Mouse (Mus musculus) embryonic facial prominence, embryonic 10.5 days (tissue): Measurements from ENCODE around the gene Foxk1. TPM values are rescaled to one million over a fixed set of nuclear protein-coding genes. Genes with fewer than 3 reads are reported as not detected.

Experiments used
- DNase-seq: peaks from one replicate; pipeline ENCODE4 v3.0.0-alpha.2; 2017; ENCODE audit warnings: low spot score
- H3K27ac ChIP-seq: fragments of 300-500 bp; sonication (generic); replicated peaks from 2 replicates; pipeline ENCODE4 v1.5.1; 2016; ENCODE audit warnings: mild to moderate bottlenecking
- H3K27me3 ChIP-seq: fragments of 300-500 bp; sonication (generic); replicated peaks from 2 replicates; pipeline ENCODE4 v1.6.1; 2016; ENCODE audit warnings: low read depth, mild to moderate bottlenecking; ENCODE audit not compliant: poor library complexity, severe bottlenecking
- H3K36me3 ChIP-seq: fragments of 300-500 bp; sonication (generic); replicated peaks from 2 replicates; pipeline ENCODE4 v1.6.1; 2016; ENCODE audit warnings: mild to moderate bottlenecking, moderate library complexity
- H3K4me1 ChIP-seq: fragments of 300-500 bp; sonication (generic); 2 replicates; pipeline ENCODE4 v1.6.1; 2016
- H3K4me3 ChIP-seq: fragments of 300-500 bp; sonication (generic); 2 replicates; pipeline ENCODE4 v1.5.1; 2016; ENCODE audit warnings: mild to moderate bottlenecking, moderate library complexity
- H3K9me3 ChIP-seq: fragments of 300-500 bp; sonication (generic); 2 replicates; pipeline ENCODE4 v1.6.1; 2016; ENCODE audit warnings: mild to moderate bottlenecking
- WGBS: fragments of 180-500 bp; shearing (Covaris S2); methylation state at CpG from one replicate; pipeline ENCODE4 v1.1.7; 2016; 5-methylcytosine and 5-hydroxymethylcytosine counted together
- polyA plus RNA-seq: library from polyadenylated mRNA; unstranded; fragments of >200 nt; fragmentation: Nextera tagmentation; extraction: Ambion mirVana; gene quantifications from 2 replicates; pipeline ENCODE4 v1.2.1, GENCODE M21; 2016

Foxk1 gene
- polyA plus RNA-seq, 1 experiment from 2014 or later, result 4.8 TPM

DNA sequence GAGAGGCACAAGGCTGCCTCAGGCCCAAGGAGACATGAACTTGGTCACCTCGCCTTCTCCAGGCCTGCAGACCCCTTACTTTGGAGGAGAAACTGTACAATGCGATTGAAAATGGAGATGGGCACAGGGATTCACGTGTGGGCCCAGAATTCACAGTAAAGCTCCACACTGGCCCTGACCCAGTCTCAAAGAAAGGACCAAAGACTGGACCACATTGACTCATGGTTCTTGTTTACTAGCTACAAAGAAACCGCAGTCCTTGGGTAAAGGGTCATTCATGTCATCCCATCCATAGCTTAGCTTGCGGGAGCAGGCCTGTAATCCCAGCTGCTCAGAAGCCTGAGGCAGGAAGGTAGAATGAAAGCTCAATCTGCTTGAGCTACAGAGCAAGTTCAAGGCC, 82.3 kb downstream of the Foxk1 start:
- no peaks in the 10 kb centered on the region for H3K9me3 ChIP-seq
- WGBS, result 88% methylated on average over 5 of the region's 5 CpGs

GRCm38 (mm10) chr5:142486654-142487053, 85.4 kb downstream of the Foxk1 start:
- WGBS, result 70% methylated on average over 9 of the region's 9 CpGs
- peaks cover 16% of the 10 kb centered on the region for H3K4me1 ChIP-seq
- no peaks in the 10 kb centered on the region for H3K27me3 ChIP-seq
- peak overlapping the region; percentile 26; the same call in 1 of the 2 replicates for H3K27ac ChIP-seq
- no peaks in the 10 kb centered on the region for H3K9me3 ChIP-seq
- H3K36me3 ChIP-seq, result no peaks in the 10 kb centered on the region
- DNase-seq, result no peak
- no peak overlapping the region for H3K4me3 ChIP-seq

More for the DNA sequence above, 82.3 kb downstream of the Foxk1 start:
- H3K36me3 ChIP-seq, result no peaks in the 10 kb centered on the region
- no peaks in the 10 kb centered on the region for H3K27me3 ChIP-seq
- no peak overlapping the region for H3K27ac ChIP-seq
- no peak for DNase-seq
- H3K4me1 ChIP-seq, result peaks cover 34% of the 10 kb centered on the region
- H3K4me3 ChIP-seq, result no peak overlapping the region

DNA sequence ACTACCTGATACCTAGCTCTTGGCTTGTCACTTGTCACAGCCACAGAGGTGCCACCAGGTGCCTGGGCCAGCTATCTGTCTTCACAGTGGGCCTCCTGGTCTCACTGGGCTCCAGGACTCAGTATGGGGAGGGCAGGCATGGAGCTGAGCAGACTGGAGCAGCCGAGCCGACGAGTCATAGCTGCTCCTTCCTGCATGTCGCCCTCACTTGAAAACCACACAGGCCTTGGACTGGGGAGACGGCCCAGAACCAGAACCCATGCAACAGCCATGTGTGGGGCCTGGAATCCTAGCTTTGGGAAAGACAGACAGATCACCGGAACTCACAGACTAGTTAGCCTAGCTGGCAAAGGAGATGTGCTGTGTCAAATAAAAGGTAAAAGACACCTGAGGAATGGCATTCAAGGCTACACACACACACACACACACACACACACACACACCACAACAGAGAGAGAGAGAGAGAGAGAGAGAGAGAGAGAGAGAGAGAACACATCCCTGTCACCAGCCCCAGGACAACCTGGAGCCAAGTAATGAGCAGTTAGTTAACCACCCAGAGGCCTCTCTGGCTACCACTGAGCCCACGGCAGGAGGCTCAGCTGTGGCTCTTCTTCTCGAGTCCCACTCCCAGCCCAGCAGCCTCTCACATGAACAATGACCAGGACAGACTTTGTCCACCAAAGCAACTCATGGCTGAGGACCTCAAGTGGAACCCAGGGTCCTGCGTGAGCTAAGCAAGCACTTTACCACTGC, 88.8 kb downstream of the Foxk1 start:
- no peaks in the 10 kb centered on the region; the same call in 1 of the 2 replicates for H3K27me3 ChIP-seq
- no peak overlapping the region for H3K27ac ChIP-seq
- H3K4me3 ChIP-seq, result no peak overlapping the region
- peaks cover 20% of the 10 kb centered on the region for H3K4me1 ChIP-seq
- DNase-seq, result no peak
- H3K9me3 ChIP-seq, result no peaks in the 10 kb centered on the region
- 75% methylated on average over 9 of the region's 9 CpGs for WGBS
- no peaks in the 10 kb centered on the region for H3K36me3 ChIP-seq

DNA sequence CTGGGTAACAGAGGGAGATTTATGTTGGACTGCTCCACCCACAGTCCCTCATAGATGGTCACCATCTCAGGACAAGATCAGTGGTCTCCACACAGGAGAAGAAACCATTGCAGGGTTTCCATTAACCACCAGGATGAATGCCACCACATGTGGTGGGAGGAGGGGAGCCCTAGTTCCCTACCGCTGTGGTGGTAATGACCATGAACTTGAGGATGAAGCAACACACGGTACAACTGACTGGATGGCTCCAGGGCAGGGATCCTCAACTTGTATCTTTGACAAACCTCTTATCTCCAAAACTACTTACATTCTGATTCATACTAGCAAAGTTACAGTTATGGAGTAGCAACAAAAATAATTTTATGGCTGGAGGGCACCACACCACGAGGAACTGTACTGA, 92.0 kb downstream of the Foxk1 start:
- 87% methylated on average over 3 of the region's 3 CpGs for WGBS

DNA sequence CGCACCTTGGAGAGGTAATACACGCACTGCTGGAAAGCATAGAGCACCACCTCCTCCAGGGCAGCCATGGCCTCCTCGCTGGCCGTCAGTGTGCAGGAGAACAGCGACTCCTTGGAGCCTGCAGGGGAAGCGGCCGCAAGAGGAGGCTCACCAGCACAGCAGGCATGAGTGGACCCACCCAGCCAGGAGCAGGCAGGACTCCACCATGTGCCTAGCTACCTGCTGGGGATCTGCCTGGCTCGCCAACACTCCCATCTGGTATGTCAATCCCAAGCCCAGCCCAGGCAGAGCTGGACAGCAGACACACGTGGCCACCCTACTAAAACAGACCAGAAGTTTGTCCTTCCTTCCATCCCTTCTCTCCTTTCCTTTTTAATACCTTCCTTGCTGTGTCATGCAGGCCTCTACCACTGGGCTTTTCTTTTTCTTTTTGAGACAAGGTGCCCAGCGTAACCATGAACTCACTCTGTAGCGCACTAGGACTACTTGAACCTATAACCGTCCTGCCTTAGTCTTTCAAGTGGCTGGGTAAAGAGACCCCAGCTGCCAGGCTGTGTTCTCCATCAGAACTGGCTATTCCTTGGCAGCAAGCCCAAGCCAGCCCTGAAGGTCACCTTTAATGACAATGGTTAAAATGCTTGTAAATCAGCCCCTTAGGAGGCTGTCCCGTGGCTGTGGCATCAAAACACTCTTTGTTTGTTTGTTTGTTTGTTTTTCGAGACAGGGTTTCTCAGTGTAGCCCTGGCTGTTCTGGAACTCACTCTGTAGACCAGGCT, 94.2 kb downstream of the Foxk1 start:
- 59% methylated on average over 14 of the region's 14 CpGs for WGBS
- no peak overlapping the region for H3K27ac ChIP-seq
- no peaks in the 10 kb centered on the region for H3K9me3 ChIP-seq

More for the DNA sequence above, 92.0 kb downstream of the Foxk1 start:
- H3K36me3 ChIP-seq, result no peaks in the 10 kb centered on the region
- no peak overlapping the region for H3K27ac ChIP-seq
- H3K27me3 ChIP-seq, result no peaks in the 10 kb centered on the region; the same call in 1 of the 2 replicates
- no peaks in the 10 kb centered on the region for H3K9me3 ChIP-seq
- DNase-seq, result no peak
- no peak overlapping the region for H3K4me3 ChIP-seq
- peaks cover 11% of the 10 kb centered on the region for H3K4me1 ChIP-seq

DNA sequence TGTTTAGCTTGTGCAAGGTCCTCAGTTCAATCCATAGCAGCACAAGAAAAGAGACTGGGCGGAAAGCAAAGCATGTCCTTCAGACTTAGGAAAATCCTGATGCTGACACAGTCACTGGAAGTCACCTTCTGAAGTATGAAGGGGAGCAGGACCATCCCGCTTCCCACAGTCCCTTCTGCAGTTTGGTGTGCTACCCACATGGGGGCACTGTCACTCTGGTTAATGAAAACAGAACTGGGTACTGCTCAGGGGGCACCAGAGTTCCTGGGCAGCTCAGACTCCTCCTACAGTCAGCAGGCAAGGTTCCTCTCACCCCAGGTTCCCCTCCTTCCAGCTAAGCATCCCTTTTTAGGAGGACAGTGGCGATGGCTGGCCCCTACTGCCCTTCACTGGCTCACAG, 97.7 kb downstream of the Foxk1 start:
- H3K36me3 ChIP-seq, result no peaks in the 10 kb centered on the region
- peak; percentile 61 for DNase-seq
- WGBS, result 36% methylated on average over 3 of the region's 3 CpGs
- H3K4me1 ChIP-seq, result peaks cover 23% of the 10 kb centered on the region
- H3K27me3 ChIP-seq, result no peaks in the 10 kb centered on the region; the same call in 1 of the 2 replicates
- H3K4me3 ChIP-seq, result no peak overlapping the region
- H3K27ac ChIP-seq, result no peak overlapping the region
- H3K9me3 ChIP-seq, result no peaks in the 10 kb centered on the region

More for the DNA sequence above, 94.2 kb downstream of the Foxk1 start:
- no peaks in the 10 kb centered on the region; the same call in 1 of the 2 replicates for H3K27me3 ChIP-seq
- no peaks in the 10 kb centered on the region for H3K36me3 ChIP-seq
- no peak for DNase-seq
- peaks cover 20% of the 10 kb centered on the region for H3K4me1 ChIP-seq
- H3K4me3 ChIP-seq, result no peak overlapping the region

DNA sequence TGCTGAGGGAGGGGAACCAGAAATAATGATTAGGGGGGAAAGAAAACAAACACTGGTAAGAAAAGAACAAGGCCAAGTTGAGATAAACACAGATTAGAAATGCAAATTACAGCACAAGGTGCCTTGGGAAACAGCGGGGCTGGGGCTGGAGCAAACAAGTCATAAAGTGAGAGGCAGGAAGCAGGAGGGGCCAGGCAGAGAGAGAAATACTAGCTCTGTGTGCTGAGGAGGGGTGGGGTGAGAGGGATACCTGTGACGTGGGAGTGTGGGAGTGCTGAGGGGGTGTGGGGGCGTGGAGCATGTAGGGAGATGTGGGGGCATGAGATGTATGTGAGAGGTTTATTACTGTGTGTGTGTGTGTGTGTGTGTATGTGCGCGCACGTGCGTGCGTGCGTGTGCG, 99.6 kb downstream of the Foxk1 start:
- Histone ChIP-seq H3K4me1 (peaks cover 23% of the 10 kb centered on the region), H3K9me3 (no peaks in the 10 kb centered on the region), H3K27ac (no peak overlapping the region), H3K27me3 (no peaks in the 10 kb centered on the region), H3K36me3 (no peaks in the 10 kb centered on the region), H3K4me3 (no peak overlapping the region)
- WGBS, result 81% methylated on average over 10 of the region's 10 CpGs
- DNase-seq, result no peak

- Histone ChIP-seq H3K27ac (no peak overlapping the region), H3K36me3 (no peaks in the 10 kb centered on the region), H3K9me3 (no peaks in the 10 kb centered on the region), H3K27me3 (0 out of 2 replicates have a peak, but pooled peaks cover 6% of the 10 kb centered on the region), H3K4me3 (0 out of 2 replicates have a peak overlapping the region, but pooled peaks have one; percentile 3), H3K4me1 (peaks cover 26% of the 10 kb centered on the region)
- peak; percentile 81 for DNase-seq
- 10% methylated on average over 3 of the region's 3 CpGs for WGBS
These were observed 101.1 kb downstream of the Foxk1 start for GRCm38 (mm10) chr5:142502414-142502813.

GRCm38 (mm10) chr5:142504175-142504574, 102.9 kb downstream of the Foxk1 start:
- no peak overlapping the region for H3K27ac ChIP-seq
- 0 out of 2 replicates have a peak, but pooled peaks cover 13% of the 10 kb centered on the region for H3K27me3 ChIP-seq
- WGBS, result 78% methylated on average over 3 of the region's 3 CpGs

DNA sequence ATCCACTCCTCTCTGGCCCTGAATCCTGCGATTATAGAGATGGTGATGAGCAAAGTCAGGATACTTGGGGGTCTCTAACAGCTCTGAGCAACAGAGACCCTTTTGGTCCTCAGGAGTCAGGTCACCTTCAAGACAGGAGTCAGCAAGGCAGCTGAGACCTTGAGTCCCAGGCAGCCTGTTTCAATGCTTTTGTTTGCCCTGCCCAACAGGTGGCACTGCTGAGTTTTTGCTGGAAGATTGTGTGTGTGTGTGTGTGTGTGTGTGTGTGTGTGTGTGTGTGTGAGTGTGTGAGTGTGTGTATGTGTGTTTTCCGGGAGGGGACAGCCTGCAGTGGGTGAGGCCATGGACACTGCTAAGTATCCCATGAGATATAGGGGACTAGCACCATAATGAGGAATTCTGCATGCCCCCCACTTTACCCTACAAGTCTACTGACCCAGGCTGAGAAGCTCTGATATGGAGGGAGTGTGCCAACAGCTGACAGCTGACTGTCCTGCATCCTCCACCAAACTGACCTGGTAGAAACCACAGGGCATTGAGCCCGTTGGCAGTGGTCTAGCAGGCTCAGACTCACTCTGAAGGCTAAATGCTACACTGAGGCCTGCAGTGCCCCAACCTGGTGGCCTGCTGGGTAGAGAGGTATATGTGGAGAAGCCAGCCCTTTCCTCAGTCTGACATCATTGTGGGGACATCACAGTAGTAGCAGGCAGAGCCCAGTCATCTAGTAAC, 104.6 kb downstream of the Foxk1 start:
- H3K4me3 ChIP-seq, result no peak overlapping the region
- no peaks in the 10 kb centered on the region for H3K9me3 ChIP-seq
- DNase-seq, result no peak
- H3K36me3 ChIP-seq, result no peaks in the 10 kb centered on the region
- peaks cover 24% of the 10 kb centered on the region; the same call in 1 of the 2 replicates for H3K27me3 ChIP-seq
- 74% methylated on average over 3 of the region's 3 CpGs for WGBS
- no peak overlapping the region for H3K27ac ChIP-seq
- H3K4me1 ChIP-seq, result peaks cover 30% of the 10 kb centered on the region

More at GRCm38 (mm10) chr5:142504175-142504574, 102.9 kb downstream of the Foxk1 start:
- DNase-seq, result no peak
- Histone ChIP-seq H3K9me3 (no peaks in the 10 kb centered on the region), H3K36me3 (no peaks in the 10 kb centered on the region), H3K4me3 (no peak overlapping the region), H3K4me1 (peaks cover 32% of the 10 kb centered on the region)

- Histone ChIP-seq H3K27ac (peak overlapping the region; percentile 76), H3K9me3 (no peaks in the 10 kb centered on the region), H3K4me3 (peak overlapping the region; percentile 37), H3K27me3 (peaks cover 24% of the 10 kb centered on the region; the same call in 1 of the 2 replicates), H3K4me1 (peaks cover 20% of the 10 kb centered on the region), H3K36me3 (no peaks in the 10 kb centered on the region)
- DNase-seq, result no peak
- WGBS, result 15% methylated on average over 15 of the region's 15 CpGs
These were observed 108.1 kb downstream of the Foxk1 start for GRCm38 (mm10) chr5:142509141-142510060.
